Mouse (Mus musculus): Measurements from ENCODE around the gene Unc45a. TPM values are rescaled to one million over a fixed set of nuclear protein-coding genes. Genes with fewer than 3 reads are reported as not detected.

The Unc45a gene
- polyA plus RNA-seq, 2 experiments = 36.9 to 62.6 TPM

DNA sequence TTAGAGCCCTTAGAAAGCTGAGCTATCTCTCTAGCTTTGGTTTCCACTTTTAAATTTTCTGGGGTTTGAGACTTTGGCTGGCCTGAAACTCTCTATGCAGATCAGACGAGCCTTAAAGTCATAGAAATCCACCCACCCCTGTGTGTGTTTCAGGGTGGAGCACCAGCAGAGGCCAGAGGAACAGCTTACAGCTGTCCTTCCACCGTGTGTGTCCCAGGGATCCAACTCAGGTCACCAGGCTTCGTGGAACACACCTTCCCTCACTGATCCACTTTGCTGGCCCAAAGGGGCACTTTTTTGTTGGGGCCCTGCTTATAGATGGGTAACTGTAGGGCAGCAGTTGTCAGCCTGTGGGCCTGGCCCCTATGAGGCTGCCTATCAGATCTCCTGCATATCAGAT is 33.5 kb upstream of the Unc45a start:
- H3K27ac ChIP-seq (replicated peaks; ENCODE audit: low read depth, low read length) = no peak overlapping the region
- H3K9me3 ChIP-seq (ENCODE audit: control insufficient read depth, low read length) = no peaks in the 10 kb centered on the region
- H3K27me3 ChIP-seq (ENCODE audit: control insufficient read depth, insufficient read depth, low read length) = no peaks in the 10 kb centered on the region
- H3K9ac ChIP-seq (ENCODE audit: low read depth, low read length, severe bottlenecking) = no peak overlapping the region
- ATAC-seq (ENCODE audit: low FRiP score, low read depth) = no peak
- H3K4me2 ChIP-seq (replicated peaks; ENCODE audit: low read depth, low read length, severe bottlenecking) = no peak overlapping the region
- DNase-seq (ENCODE audit: low spot score) = no peak
- peaks cover 9% of the 10 kb centered on the region for H3K4me1 ChIP-seq (ENCODE audit: control insufficient read depth, insufficient read depth, low read length)
- TF ChIP-seq POLR2A (IDR thresholded peaks at IDR 0.05; ENCODE audit: borderline replicate concordance, extremely low read depth, insufficient read depth, insufficient read length) = no peak
- WGBS = 59% methylated on average over 3 of the region's 3 CpGs
- peaks cover 13% of the 10 kb centered on the region for H3K36me3 ChIP-seq (ENCODE audit: control insufficient read depth, insufficient read depth, low read length)
- H3K4me3 ChIP-seq (replicated peaks; ENCODE audit: low read length) = no peak overlapping the region

DNA sequence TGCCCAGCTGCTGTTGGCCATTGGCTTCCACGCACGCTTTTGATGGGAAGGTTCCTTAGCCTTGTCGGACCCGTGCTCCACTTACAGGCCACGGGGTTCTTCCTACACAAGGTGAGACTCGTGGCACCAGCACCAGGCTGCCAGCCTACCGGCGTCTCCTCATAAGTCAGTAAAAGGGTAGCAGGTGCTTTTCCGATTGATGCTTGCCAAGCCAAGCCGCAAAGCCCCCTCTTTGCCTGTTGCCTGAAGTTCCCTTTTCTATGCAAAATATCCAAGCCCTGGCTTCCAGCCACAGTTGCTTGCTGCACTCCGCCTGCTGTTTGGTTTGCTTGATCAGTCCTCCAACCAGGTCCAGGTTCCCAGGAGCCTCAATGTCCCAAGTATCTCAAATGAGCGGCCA is 33.0 kb upstream of the Unc45a start:
- Histone ChIP-seq H3K4me3 (replicated peaks; ENCODE audit: low read length) (no peak overlapping the region), H3K27ac (replicated peaks; ENCODE audit: low read depth, low read length) (no peak overlapping the region), H3K36me3 (ENCODE audit: control insufficient read depth, insufficient read depth, low read length) (peaks cover 10% of the 10 kb centered on the region), H3K27me3 (ENCODE audit: control insufficient read depth, insufficient read depth, low read length) (no peaks in the 10 kb centered on the region), H3K9ac (ENCODE audit: low read depth, low read length, severe bottlenecking) (no peak overlapping the region), H3K4me2 (replicated peaks; ENCODE audit: low read depth, low read length, severe bottlenecking) (no peak overlapping the region), H3K4me1 (ENCODE audit: control insufficient read depth, insufficient read depth, low read length) (peaks cover 12% of the 10 kb centered on the region), H3K9me3 (ENCODE audit: control insufficient read depth, low read length) (no peaks in the 10 kb centered on the region)
- DNase-seq (ENCODE audit: low spot score) (no peak), ATAC-seq (ENCODE audit: low FRiP score, low read depth) (no peak)
- TF ChIP-seq POLR2A (IDR thresholded peaks at IDR 0.05; ENCODE audit: borderline replicate concordance, extremely low read depth, insufficient read depth, insufficient read length) = no peak
- 76% methylated on average over 12 of the region's 12 CpGs for WGBS

DNA sequence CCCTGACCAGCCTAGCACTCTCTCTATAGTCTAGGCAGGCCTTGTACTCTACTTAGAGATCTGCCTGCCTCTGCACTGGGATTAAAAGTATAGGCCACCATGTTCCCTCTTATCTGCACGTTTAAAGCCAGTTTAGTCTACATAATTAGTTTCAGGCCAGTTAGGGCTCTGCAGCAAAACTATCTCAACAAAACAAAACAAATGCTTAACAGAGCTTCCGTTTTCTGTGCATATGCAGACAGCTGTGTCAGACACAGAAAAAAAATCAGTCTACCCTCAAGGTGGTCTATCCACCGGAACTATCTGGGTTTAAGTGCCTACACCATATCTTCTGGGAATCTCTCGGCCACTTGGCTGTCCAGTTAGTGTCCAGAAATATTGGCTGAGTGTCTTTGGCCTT is 32.5 kb upstream of the Unc45a start:
- Histone ChIP-seq H3K4me2 (replicated peaks; ENCODE audit: low read depth, low read length, severe bottlenecking) (no peak overlapping the region), H3K4me1 (ENCODE audit: control insufficient read depth, insufficient read depth, low read length) (peaks cover 12% of the 10 kb centered on the region), H3K27me3 (ENCODE audit: control insufficient read depth, insufficient read depth, low read length) (no peaks in the 10 kb centered on the region), H3K9ac (ENCODE audit: low read depth, low read length, severe bottlenecking) (no peak overlapping the region), H3K27ac (replicated peaks; ENCODE audit: low read depth, low read length) (no peak overlapping the region), H3K9me3 (ENCODE audit: control insufficient read depth, low read length) (no peaks in the 10 kb centered on the region), H3K36me3 (ENCODE audit: control insufficient read depth, insufficient read depth, low read length) (peaks cover 9% of the 10 kb centered on the region), H3K4me3 (replicated peaks; ENCODE audit: low read length) (no peak overlapping the region)
- no peak for TF ChIP-seq POLR2A (IDR thresholded peaks at IDR 0.05; ENCODE audit: borderline replicate concordance, extremely low read depth, insufficient read depth, insufficient read length)
- WGBS = 77% methylated on average over 4 of the region's 4 CpGs
- DNase-seq (ENCODE audit: low spot score) (no peak), ATAC-seq (ENCODE audit: low FRiP score, low read depth) (no peak)

DNA sequence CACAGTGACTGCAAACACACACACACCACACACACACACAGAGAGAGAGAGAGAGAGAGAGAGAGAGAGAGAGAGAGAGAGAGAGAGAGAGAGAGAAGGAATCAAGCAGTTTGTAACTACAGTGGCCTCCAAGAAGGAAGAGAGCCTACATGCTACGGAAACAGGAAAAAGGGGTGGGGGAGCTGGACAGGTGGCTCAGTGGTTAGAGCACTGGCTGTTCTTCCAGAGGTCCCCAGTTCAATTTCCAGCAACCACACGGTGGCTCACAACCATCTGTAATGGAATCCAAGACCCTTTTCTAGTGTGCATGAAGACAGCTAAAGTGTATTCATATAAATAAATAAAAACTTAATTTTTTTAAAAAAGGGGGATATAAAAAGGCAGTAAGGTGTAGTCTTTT is 31.9 kb upstream of the Unc45a start:
- no peak for TF ChIP-seq POLR2A (IDR thresholded peaks at IDR 0.05; ENCODE audit: borderline replicate concordance, extremely low read depth, insufficient read depth, insufficient read length)
- WGBS = 51% methylated on average over 2 of the region's 2 CpGs

DNA sequence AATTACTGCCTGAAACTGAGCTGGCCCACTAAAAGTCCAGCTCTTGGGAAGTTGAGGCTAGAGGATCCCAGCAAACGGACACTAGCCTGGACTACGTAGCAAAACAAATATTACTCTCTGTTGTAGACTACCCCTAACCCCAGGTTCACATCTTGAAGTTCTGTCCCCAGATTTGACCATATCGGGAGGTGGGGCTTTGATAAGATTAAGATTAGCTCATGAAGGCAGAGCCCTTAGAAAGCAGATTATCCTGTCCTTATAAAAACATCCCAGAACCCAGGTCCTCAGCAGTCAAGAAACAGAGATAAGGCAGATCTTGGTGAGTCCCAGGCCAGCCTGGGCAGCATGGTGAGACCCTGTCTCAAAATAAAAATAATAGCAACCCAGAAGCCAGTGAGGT is 31.4 kb upstream of the Unc45a start:
- H3K4me2 ChIP-seq (replicated peaks; ENCODE audit: low read depth, low read length, severe bottlenecking) = no peak overlapping the region
- no peak overlapping the region for H3K27ac ChIP-seq (replicated peaks; ENCODE audit: low read depth, low read length)
- H3K27me3 ChIP-seq (ENCODE audit: control insufficient read depth, insufficient read depth, low read length) = no peaks in the 10 kb centered on the region
- no peaks in the 10 kb centered on the region for H3K9me3 ChIP-seq (ENCODE audit: control insufficient read depth, low read length)
- no peak overlapping the region for H3K9ac ChIP-seq (ENCODE audit: low read depth, low read length, severe bottlenecking)
- peaks cover 12% of the 10 kb centered on the region for H3K4me1 ChIP-seq (ENCODE audit: control insufficient read depth, insufficient read depth, low read length)
- no peak for TF ChIP-seq POLR2A (IDR thresholded peaks at IDR 0.05; ENCODE audit: borderline replicate concordance, extremely low read depth, insufficient read depth, insufficient read length)
- 90% methylated on average over 3 of the region's 3 CpGs for WGBS
- H3K4me3 ChIP-seq (replicated peaks; ENCODE audit: low read length) = no peak overlapping the region
- no peak for DNase-seq (ENCODE audit: low spot score)
- ATAC-seq (ENCODE audit: low FRiP score, low read depth) = no peak
- H3K36me3 ChIP-seq (ENCODE audit: control insufficient read depth, insufficient read depth, low read length) = peaks cover 15% of the 10 kb centered on the region

More for the DNA sequence above, 31.9 kb upstream of the Unc45a start:
- no peak overlapping the region for H3K9ac ChIP-seq (ENCODE audit: low read depth, low read length, severe bottlenecking)
- H3K36me3 ChIP-seq (ENCODE audit: control insufficient read depth, insufficient read depth, low read length) = peaks cover 12% of the 10 kb centered on the region
- H3K4me1 ChIP-seq (ENCODE audit: control insufficient read depth, insufficient read depth, low read length) = peaks cover 12% of the 10 kb centered on the region
- no peak overlapping the region for H3K4me2 ChIP-seq (replicated peaks; ENCODE audit: low read depth, low read length, severe bottlenecking)
- H3K9me3 ChIP-seq (ENCODE audit: control insufficient read depth, low read length) = no peaks in the 10 kb centered on the region
- H3K27ac ChIP-seq (replicated peaks; ENCODE audit: low read depth, low read length) = no peak overlapping the region
- DNase-seq (ENCODE audit: low spot score) (no peak), ATAC-seq (ENCODE audit: low FRiP score, low read depth) (no peak)
- no peaks in the 10 kb centered on the region for H3K27me3 ChIP-seq (ENCODE audit: control insufficient read depth, insufficient read depth, low read length)
- H3K4me3 ChIP-seq (replicated peaks; ENCODE audit: low read length) = no peak overlapping the region
